Mouse (Mus musculus): Measurements from ENCODE around the gene Sdk1.

The Sdk1 gene

GRCm38 (mm10) chr5:141324910-141325309 is 83.6 kb downstream of the Sdk1 start:
- no peak for DNase-seq (ENCODE audit: low read depth)

- DNase-seq (ENCODE audit: low read depth) = no peak
These were observed 103.1 kb downstream of the Sdk1 start for GRCm38 (mm10) chr5:141344376-141344775.

GRCm38 (mm10) chr5:141345476-141345875 is 104.2 kb downstream of the Sdk1 start:
- no peak for DNase-seq (ENCODE audit: low read depth)

GRCm38 (mm10) chr5:141362676-141363075 is 121.4 kb downstream of the Sdk1 start:
- no peak for DNase-seq (ENCODE audit: low read depth)

- DNase-seq (ENCODE audit: low read depth) = no peak
These were observed 122.7 kb downstream of the Sdk1 start for GRCm38 (mm10) chr5:141363956-141364355.

GRCm38 (mm10) chr5:141368567-141368966 is 127.3 kb downstream of the Sdk1 start:
- DNase-seq (ENCODE audit: low read depth) = no peak

GRCm38 (mm10) chr5:141374797-141375196 is 133.5 kb downstream of the Sdk1 start:
- no peak for DNase-seq (ENCODE audit: low read depth)

GRCm38 (mm10) chr5:141379836-141380773 is 138.8 kb downstream of the Sdk1 start:
- DNase-seq (ENCODE audit: low read depth) = no peak

GRCm38 (mm10) chr5:141380774-141381156 is 139.5 kb downstream of the Sdk1 start:
- no peak for DNase-seq (ENCODE audit: low read depth)

GRCm38 (mm10) chr5:141381581-141381980 is 140.3 kb downstream of the Sdk1 start:
- DNase-seq (ENCODE audit: low read depth) = no peak

- DNase-seq (ENCODE audit: low read depth) = no peak
These were observed 141.1 kb downstream of the Sdk1 start for GRCm38 (mm10) chr5:141382246-141382835.

- DNase-seq (ENCODE audit: low read depth) = no peak
These were observed 147.2 kb downstream of the Sdk1 start for GRCm38 (mm10) chr5:141388451-141388850.

GRCm38 (mm10) chr5:141390541-141390940 is 149.3 kb downstream of the Sdk1 start:
- no peak for DNase-seq (ENCODE audit: low read depth)

- DNase-seq (ENCODE audit: low read depth) = no peak
These were observed 149.9 kb downstream of the Sdk1 start for GRCm38 (mm10) chr5:141391153-141391552.

GRCm38 (mm10) chr5:141393846-141394245 is 152.6 kb downstream of the Sdk1 start:
- DNase-seq (ENCODE audit: low read depth) = no peak

GRCm38 (mm10) chr5:141394586-141394985 is 153.3 kb downstream of the Sdk1 start:
- DNase-seq (ENCODE audit: low read depth) = no peak

GRCm38 (mm10) chr5:141403741-141404140 is 162.5 kb downstream of the Sdk1 start:
- no peak for DNase-seq (ENCODE audit: low read depth)

- DNase-seq (ENCODE audit: low read depth) = no peak
These were observed 163.4 kb downstream of the Sdk1 start for GRCm38 (mm10) chr5:141404651-141405050.

GRCm38 (mm10) chr5:141406926-141407325 is 165.6 kb downstream of the Sdk1 start:
- DNase-seq (ENCODE audit: low read depth) = no peak

GRCm38 (mm10) chr5:141413013-141413412 is 171.7 kb downstream of the Sdk1 start:
- DNase-seq (ENCODE audit: low read depth) = no peak

- DNase-seq (ENCODE audit: low read depth) = no peak
These were observed 174.5 kb downstream of the Sdk1 start for GRCm38 (mm10) chr5:141415644-141416243.

GRCm38 (mm10) chr5:141428132-141428531 is 186.8 kb downstream of the Sdk1 start:
- no peak for DNase-seq (ENCODE audit: low read depth)

GRCm38 (mm10) chr5:141433286-141433685 is 192.0 kb downstream of the Sdk1 start:
- no peak for DNase-seq (ENCODE audit: low read depth)
